Mouse (Mus musculus) heart, postnatal 25 days (tissue): ENCODE data around the gene Cylc1. TPM values are rescaled to one million over a fixed set of nuclear protein-coding genes. Genes with fewer than 3 reads are reported as not detected.

Experiments used
- DNase-seq: peaks from one replicate; pipeline ENCODE4 v3.0.0; 2022; ENCODE audit warnings: low spot score
- intact Hi-C: fragments of 180-260 bp; cut with DNase I; formaldehyde crosslinking; loops from one replicate; pipeline ENCODE4 v1.15.1; 2025
- total RNA-seq, 2 experiments: library from RNA; stranded (reverse); gene quantifications; 2 replicates each; pipeline ENCODE4 v1.2.3; 2021

Cylc1 gene
- total RNA-seq = not detected

DNA sequence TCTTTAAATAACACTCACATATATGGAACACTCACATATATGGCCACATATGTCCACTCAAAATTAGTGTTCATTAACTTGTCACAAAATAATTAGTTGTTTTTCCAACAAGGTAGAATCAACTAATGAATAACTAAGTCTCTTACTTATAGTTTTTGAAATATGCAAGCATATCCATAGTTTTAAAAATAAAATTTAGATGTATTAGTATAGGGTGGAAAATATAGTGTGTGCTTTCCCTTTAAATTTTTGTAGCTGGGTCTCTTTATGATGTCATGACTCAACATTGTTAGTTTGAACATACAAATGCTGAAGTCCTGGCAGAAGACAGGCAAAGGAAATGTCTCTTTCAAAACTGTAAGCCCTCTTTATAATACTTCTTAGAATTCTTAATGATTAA, at the start of gene Cylc1:
Cylc1 (plus strand) TSS at position 301 of the 400 bp plus-strand sequence.
- intact Hi-C loops = no loop called here
- no peak for DNase-seq

DNA sequence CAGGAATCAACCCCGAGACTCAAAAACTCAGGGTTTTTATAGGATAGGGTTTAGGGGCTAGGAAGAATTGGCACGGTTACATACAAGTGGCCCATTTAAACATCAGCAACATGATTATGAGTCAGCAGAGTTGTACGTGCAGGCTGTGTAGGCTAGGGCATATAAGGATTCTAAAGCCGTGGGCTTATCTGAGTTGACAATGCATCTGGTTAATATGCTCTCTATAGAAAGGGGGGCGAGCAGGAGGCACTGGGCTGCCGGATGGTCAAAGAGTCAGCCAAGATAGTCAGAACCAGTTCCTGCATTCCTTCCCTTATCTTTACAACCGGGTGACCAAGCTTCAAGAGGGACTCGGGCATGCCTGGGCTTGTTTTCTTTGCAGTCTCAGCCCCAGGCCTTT, 31.5 kb upstream of the Cylc1 start:
- DNase-seq = no peak
- intact Hi-C loops = no loop called here

DNA sequence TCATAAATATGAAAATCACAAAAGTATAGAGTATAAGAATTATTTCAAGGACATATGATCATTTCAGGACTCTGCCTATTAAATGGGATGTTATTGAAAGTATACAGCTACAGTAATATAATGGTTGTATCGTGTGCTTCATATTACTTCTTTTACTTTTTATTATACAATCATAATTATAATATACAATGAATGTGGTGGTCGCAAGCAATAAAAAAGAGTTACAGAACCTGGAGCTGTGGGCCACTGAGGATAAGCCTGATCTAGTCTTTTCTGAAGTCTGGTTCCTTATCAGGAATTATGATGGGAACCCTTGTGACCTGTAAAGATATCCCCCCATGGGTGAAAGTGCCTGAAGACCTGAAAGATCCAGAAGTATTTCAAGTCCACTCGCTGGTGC, 57.8 kb downstream of the Cylc1 start, which contains the start of gene Gm10112:
Gm10112 (plus strand) TSS at position 301 of the 400 bp plus-strand sequence.
- DNase-seq = no peak
- intact Hi-C loops = no loop called here

Other genes starting within 250 kb of the Cylc1 start
- not detected for gene Gm10112, start 57.9 kb downstream of the Cylc1 start, total RNA-seq